Mouse (Mus musculus): ENCODE data around the gene Helb.
"Not testable (repeated sequence)": the region's sequence is repeated elsewhere in the genome, so short reads cannot be mapped to it uniquely, and the experiment has no call there.

Gene Helb

GRCm38 (mm10) chr10:120112507-120113396, at the start of gene Helb:
Helb (minus strand) TSS chr10:120112987.
- DNase-seq (ENCODE audit: low read depth, low spot score), result peak; percentile 90

GRCm38 (mm10) chr10:120160533-120160932, 47.7 kb upstream of the Helb start:
- no peak for DNase-seq (ENCODE audit: low read depth, low spot score)

- no peak for DNase-seq (ENCODE audit: low read depth, low spot score)
These were observed 41.1 kb upstream of the Helb start for GRCm38 (mm10) chr10:120153911-120154310.

GRCm38 (mm10) chr10:120151672-120152071, 38.9 kb upstream of the Helb start:
- no peak for DNase-seq (ENCODE audit: low read depth, low spot score)

GRCm38 (mm10) chr10:120140916-120141516, 28.2 kb upstream of the Helb start:
- DNase-seq (ENCODE audit: low read depth, low spot score), result no peak

- DNase-seq (ENCODE audit: low read depth, low spot score), result no peak
These were observed 27.4 kb upstream of the Helb start for GRCm38 (mm10) chr10:120140193-120140592.

- DNase-seq (ENCODE audit: low read depth, low spot score), result no peak
These were observed 23.3 kb upstream of the Helb start for GRCm38 (mm10) chr10:120136020-120136562.

GRCm38 (mm10) chr10:120133697-120134096, 20.9 kb upstream of the Helb start:
- no peak for DNase-seq (ENCODE audit: low read depth, low spot score)

- DNase-seq (ENCODE audit: low read depth, low spot score), result peak; percentile 27
These were observed 17.8 kb upstream of the Helb start for GRCm38 (mm10) chr10:120130621-120131020.

- no peak for DNase-seq (ENCODE audit: low read depth, low spot score)
These were observed 16.0 kb upstream of the Helb start for GRCm38 (mm10) chr10:120128601-120129277.

- DNase-seq (ENCODE audit: low read depth, low spot score), result no peak
These were observed 12.7 kb upstream of the Helb start for GRCm38 (mm10) chr10:120125465-120125857.

GRCm38 (mm10) chr10:120124801-120125464, 12.1 kb upstream of the Helb start:
- peak; percentile 76 for DNase-seq (ENCODE audit: low read depth, low spot score)

- no peak for DNase-seq (ENCODE audit: low read depth, low spot score)
These were observed 10.9 kb upstream of the Helb start for GRCm38 (mm10) chr10:120123721-120124120.

- DNase-seq (ENCODE audit: low read depth, low spot score), result no peak
These were observed 2.5 kb upstream of the Helb start for GRCm38 (mm10) chr10:120115249-120115648.

GRCm38 (mm10) chr10:120114493-120114892, 1.7 kb upstream of the Helb start:
- no peak for DNase-seq (ENCODE audit: low read depth, low spot score)

GRCm38 (mm10) chr10:120113980-120114379, 1.2 kb upstream of the Helb start:
- DNase-seq (ENCODE audit: low read depth, low spot score), result no peak

GRCm38 (mm10) chr10:120113482-120113881, 695 bp upstream of the Helb start:
- not testable (repeated sequence) for DNase-seq (ENCODE audit: low read depth, low spot score)

- DNase-seq (ENCODE audit: low read depth, low spot score), result no peak
These were observed 982 bp downstream of the Helb start for GRCm38 (mm10) chr10:120111691-120112319.

- DNase-seq (ENCODE audit: low read depth, low spot score), result no peak
These were observed 12.0 kb downstream of the Helb start for GRCm38 (mm10) chr10:120100806-120101205.

GRCm38 (mm10) chr10:120097564-120097963, 15.2 kb downstream of the Helb start:
- no peak for DNase-seq (ENCODE audit: low read depth, low spot score)

- no peak for DNase-seq (ENCODE audit: low read depth, low spot score)
These were observed 17.1 kb downstream of the Helb start for GRCm38 (mm10) chr10:120095716-120096115.
